Mouse (Mus musculus): ENCODE data around the gene Htr5b.

Htr5b gene

GRCm38 (mm10) chr1:121528399-121528720, at the start of gene Htr5b:
Gene Htr5b, minus strand, starts transcription at chr1:121528465.
- no peak for DNase-seq (ENCODE audit: extremely low read depth, low read depth)

DNA sequence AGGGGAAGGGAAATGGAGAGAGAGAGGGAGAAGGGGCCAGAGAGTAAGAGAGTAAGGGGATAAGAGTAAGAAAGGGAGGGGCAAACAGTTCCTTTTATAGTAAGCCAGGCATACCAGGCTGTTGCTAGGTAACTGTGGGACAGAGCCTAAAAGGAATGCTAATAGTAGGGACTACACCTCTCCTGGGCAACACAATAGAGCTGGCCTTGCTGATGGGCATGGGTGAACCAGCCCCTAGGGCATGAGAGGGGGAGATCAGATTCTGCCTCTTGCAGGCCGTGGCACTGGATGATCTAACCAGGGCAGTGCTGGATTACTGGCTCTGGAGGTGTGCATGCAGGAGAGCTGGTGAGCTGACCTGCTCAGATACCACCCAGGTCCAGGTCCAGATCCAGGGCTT, 49.2 kb upstream of the Htr5b start:
- DNase-seq (ENCODE audit: extremely low read depth, low read depth) = no peak

DNA sequence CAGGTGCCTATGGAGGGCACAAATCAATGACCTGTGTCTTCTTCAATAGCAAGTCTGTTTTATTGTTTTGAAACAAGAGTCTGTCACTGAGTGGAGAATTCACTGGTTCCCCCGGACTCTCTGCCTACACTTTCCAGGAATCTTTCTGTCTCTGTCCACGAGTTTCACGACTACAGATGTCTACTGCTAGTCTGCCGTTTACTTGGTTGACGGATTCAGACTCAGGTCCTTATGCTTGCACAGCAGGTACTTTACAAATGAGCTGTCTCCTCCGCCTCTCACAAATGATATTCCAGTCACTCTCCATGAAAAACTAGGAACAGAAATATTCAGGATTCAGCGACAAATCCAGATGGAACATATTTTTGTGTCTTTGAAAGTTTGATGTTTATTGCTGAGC, 42.3 kb upstream of the Htr5b start:
- DNase-seq (ENCODE audit: extremely low read depth, low read depth) = no peak

- DNase-seq (ENCODE audit: extremely low read depth, low read depth) = peak; percentile 84
Measured at GRCm38 (mm10) chr1:121567521-121568489, 39.5 kb upstream of the Htr5b start, which contains the start of gene Ddx18. Gene Ddx18, minus strand, starts transcription at chr1:121567989.

DNA sequence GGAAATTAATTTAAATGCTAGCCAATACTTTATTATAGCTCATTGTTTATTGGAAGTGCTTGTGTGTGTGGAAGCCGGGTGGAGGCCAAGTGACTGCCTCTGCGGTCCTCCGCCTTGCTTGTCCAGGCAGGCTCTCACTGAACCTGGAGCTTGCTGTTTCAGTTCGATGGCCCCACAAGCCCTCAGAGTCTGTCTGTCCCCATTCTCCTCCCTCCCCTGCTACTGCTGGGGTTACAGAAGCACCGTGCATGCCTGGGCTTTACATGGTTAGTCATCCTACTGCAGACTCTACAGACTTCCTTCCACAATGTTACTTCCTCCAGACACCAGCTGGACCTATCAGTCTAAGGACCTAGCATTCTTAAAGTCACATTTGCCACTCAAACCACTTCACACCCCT, 29.6 kb upstream of the Htr5b start:
- no peak for DNase-seq (ENCODE audit: extremely low read depth, low read depth)

- DNase-seq (ENCODE audit: extremely low read depth, low read depth) = no peak
Measured at GRCm38 (mm10) chr1:121551457-121551835, 23.2 kb upstream of the Htr5b start.

DNA sequence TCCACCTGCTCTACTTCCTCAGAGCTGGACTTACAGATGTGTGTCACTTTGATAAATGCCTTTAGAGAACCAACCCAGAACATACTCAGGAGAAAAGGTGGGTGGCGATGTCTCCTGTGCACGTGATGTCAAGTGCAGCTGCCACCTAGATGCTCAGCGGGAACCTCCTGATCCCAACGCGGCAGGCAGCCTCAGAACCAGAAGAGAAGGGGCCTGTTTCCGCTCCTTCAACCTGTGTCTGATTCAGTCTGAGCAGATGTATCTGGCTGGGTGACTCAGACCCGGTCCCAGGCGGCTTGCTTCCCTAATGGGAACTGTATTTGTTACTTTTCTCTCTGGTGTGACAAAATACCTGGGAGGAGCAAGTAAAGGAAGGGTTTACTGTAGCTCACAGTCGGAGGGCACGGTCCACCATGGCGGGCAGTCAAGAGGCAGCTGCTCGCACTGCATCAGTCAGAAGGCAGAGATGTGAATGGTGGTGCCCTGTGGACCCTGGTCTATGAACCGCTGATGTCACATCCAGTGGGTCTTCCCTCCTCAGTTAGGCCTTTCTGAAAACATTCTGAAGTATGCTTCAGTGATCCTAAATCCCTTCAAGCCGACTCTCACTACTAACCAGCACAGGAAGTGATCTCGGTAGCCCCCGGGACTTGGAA, 22.7 kb upstream of the Htr5b start:
- no peak for DNase-seq (ENCODE audit: extremely low read depth, low read depth)

DNA sequence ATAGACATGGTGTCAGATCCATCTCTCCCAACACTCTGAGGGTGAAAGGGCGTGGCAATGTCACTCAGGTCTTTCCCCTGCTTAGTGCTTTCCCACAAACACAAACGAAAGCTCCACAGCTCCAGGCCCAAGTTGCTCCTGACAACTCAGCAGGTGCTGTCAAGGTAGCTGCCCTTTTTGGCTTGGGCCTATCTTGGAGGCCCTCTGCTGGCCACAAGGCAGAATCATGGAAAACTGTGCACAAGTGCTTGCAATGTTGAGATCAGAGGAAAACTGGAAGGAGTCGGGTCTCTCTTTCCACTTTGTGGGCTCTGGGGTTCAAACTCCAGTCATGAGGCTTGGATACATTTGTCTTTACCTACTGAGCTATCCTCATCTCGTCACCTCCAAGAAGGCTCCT, 21.2 kb upstream of the Htr5b start:
- DNase-seq (ENCODE audit: extremely low read depth, low read depth) = no peak

GRCm38 (mm10) chr1:121548667-121549066, 20.4 kb upstream of the Htr5b start:
- DNase-seq (ENCODE audit: extremely low read depth, low read depth) = no peak

DNA sequence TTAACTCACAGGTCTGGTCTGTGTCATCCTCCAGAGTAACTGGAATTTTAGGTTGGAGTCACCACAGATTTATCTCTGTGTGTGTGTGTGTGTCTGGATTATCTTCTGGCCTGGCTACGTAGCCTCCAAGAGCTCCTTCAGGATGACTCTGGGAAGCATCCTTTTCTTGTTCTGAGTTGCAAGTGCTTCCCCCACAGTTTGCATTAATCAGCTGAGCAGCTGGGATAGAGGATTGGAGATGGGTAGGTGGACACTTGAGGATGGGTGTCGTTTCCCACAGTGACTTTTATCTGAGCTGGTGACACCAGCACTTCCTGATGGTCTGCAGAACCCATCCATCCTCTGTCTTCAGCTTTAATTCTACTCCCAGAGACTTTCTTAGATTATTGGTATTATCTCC, 18.6 kb upstream of the Htr5b start:
- DNase-seq (ENCODE audit: extremely low read depth, low read depth) = no peak

- no peak for DNase-seq (ENCODE audit: extremely low read depth, low read depth)
Measured at GRCm38 (mm10) chr1:121540361-121540760, 12.1 kb upstream of the Htr5b start.

DNA sequence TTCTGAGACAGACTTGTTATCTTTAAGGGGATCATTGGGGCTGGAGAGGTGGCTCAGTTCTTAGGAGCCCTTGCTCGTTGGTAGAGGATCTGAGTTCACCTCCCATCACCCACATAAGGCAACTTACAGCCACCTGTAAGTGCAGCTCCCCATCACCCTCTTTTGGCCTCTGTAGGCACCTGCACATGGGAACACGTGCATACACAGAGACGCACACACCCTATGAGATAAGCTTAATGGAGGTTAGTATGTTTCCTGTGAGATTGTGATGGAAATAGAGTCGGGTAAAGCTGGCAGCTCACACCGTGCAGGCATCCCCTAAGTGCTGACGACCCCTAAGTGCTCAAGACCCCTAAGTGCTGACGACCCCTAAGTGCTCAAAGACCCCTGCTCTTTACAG, 3.2 kb upstream of the Htr5b start:
- DNase-seq (ENCODE audit: extremely low read depth, low read depth) = no peak

DNA sequence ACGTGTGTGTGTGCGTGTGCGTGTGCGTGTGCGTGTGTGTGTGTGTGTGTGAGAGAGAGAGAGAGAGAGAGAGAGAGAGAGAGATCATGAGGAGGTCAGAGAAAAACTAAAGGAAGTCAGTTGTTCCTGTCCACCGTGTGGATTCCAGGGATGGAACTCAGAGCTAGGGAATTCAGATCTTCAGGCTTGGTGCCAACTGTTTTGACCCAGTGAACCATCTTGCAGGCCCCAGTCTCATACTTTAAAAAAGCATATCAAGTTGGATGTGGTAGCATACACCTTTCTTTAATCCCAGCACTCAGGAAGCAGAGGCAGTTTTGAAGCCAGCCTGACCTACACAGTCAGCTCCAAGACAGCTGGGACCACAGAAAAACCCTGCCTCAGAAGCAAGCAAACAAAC, 1.0 kb upstream of the Htr5b start:
- DNase-seq (ENCODE audit: extremely low read depth, low read depth) = no peak

DNA sequence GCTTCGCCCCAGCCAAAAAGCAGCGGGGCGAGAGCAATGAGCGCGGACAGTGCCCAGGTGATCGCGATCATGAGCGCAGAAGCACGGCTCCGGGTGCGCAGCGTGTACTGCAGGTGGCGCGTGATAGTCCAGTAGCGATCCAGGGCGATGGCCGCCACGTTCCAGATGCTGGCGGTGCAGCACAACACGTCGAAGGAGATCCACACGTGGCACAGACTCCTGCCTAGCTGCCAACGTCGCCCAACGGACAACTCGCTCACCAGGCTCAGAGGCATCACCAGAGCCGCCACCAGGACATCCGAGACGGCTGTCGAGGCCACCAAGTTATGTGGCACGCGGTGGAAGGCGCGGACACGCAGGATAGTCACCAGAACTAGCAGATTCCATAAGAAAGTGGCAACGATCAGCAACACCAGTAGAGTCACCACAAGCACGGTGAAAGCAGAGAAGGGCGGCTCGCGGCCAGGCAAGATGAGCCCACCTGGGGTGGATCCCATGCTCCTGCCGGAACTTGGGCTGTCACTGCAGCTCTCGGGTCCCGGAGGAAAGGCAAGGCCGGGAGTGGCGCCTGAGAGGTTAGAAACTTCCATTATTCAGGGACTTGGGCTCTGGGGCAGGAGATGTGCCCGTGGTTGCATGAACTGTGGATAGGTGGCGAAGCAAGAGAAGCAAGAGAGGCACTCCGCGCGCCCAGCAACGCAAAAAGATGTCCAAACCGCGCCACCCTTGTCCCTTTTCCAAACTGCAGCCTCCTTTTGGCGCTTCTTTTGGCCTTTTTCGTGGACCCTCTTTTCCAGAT, 466 bp downstream of the Htr5b start:
- DNase-seq (ENCODE audit: extremely low read depth, low read depth) = no peak

DNA sequence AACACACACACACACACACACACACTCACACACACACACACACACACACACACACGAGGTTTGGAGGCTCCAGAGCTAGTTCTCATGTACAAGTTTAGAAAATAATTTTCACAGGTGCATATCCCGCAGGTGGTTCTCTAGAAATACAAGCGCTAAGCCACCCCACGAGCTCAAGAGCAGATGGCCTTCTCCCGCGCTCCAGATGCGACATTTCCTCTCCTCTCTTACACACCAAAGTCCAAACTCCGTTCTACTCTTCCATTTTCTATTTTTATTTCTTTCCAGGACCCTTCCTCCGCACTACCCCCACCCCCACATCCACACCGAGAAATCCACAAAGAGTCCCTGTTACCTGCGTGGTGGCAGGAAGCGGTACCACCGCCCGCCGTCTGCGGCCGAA, 1.2 kb downstream of the Htr5b start:
- no peak for DNase-seq (ENCODE audit: extremely low read depth, low read depth)

DNA sequence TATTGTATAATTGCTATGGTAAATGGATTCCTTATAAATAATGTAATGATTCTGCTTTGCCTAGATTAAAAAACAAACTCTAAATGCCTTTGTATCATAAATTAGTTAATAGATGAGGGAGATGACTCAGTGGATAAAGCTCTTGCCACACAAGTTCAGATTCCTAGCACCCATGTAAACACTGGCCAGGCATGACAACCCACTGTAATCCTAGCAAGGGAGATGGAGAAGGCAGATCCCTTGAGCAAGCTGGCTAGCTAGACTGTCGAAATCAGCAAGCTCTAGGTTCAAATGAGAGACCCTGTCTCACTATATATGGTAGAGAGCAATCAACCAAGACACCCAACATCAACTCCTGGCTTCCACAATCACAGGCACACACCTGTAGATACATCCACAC, 9.7 kb downstream of the Htr5b start:
- DNase-seq (ENCODE audit: extremely low read depth, low read depth) = no peak

DNA sequence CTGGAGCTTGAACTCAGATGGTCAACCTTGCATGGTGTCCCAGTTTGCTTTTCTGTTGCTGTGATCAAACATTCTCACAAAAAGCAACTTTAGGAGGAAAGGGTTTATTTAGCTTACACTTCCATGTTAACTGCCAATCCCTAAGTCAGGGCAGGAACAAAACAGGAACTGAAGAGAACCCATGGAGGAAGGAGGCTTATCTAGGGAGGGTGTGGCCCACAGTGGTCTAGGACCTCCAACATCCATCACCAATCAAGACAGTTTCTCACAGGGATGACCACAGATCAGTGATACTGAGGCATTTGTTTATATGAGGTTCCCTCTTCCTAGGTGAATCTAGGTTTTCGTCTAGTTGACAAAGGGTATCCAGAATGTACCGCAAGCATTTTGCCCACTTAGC, 16.3 kb downstream of the Htr5b start:
- DNase-seq (ENCODE audit: extremely low read depth, low read depth) = peak; percentile 37

GRCm38 (mm10) chr1:121511186-121511585, 17.1 kb downstream of the Htr5b start:
- no peak for DNase-seq (ENCODE audit: extremely low read depth, low read depth)

GRCm38 (mm10) chr1:121510420-121511140, 17.7 kb downstream of the Htr5b start:
- DNase-seq (ENCODE audit: extremely low read depth, low read depth) = no peak

- no peak for DNase-seq (ENCODE audit: extremely low read depth, low read depth)
Measured at GRCm38 (mm10) chr1:121508729-121509128, 19.5 kb downstream of the Htr5b start.

GRCm38 (mm10) chr1:121497093-121497492, 31.2 kb downstream of the Htr5b start:
- DNase-seq (ENCODE audit: extremely low read depth, low read depth) = no peak

All from MEL-GATA-1-ER (cell line).